Mouse (Mus musculus): ENCODE results near the gene Lin7a. TPM values are rescaled to one million over a fixed set of nuclear protein-coding genes. Genes with fewer than 3 reads are reported as not detected.

Lin7a gene
- polyA plus RNA-seq, 1 experiment from 2014 or later, result 25.9 TPM

DNA sequence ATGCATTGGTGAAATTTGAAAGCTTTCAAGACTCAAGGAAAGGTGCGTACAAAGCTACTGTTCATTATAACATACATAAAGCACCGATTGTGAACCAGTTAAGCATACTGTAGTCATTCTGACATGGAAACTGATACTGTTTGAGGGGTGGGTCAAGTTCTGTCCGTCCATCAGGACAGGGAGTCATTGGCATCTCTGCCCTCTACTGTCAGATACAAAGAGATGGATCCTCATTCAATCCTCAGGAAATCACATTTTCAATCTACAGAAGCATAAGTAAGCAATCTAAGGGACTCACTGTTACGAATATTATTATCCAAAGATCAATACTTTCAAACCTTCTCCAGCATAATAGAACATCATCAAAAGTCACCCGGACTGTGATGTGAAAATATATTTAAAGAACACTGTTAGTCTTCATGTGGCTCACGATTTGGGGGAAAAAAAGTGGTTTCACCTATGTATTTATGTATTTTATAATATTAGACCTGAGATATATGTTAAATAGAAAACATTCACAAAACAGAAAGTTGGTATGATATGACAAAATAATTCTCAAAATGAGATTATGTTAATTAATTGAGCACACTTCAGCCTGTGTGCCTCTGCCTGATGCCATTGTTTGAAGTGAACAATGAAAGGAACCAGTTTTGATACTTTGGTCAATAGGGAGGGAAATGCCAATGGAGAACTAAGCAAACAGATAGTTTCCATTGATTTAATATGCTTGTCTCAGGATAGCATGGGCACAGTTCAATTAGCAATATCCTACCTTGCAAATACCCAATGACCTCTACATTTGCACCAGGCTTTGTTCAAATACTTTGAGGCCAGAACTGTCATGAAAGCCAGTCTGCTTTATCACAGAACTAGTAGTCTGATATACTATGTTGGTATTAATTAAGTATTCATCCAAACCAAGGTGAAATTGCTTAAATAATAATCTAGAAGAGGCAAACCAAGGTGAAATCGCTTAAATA, 36.8 kb upstream of the Lin7a start:
- ATAC-seq (ENCODE audit: low FRiP score) (no peak), DNase-seq (ENCODE audit: low spot score) (no peak)
- Histone ChIP-seq H3K4me2 (replicated peaks; ENCODE audit: low read depth, low read length) (no peak overlapping the region), H3K36me3 (ENCODE audit: control insufficient read depth, insufficient read depth, low read length) (no peaks in the 10 kb centered on the region), H3K27ac (ENCODE audit: low read depth, low read length) (no peak overlapping the region), H3K9me3 (ENCODE audit: control insufficient read depth, low read length) (no peaks in the 10 kb centered on the region), H3K27me3 (ENCODE audit: control insufficient read depth, insufficient read depth, low read length) (no peaks in the 10 kb centered on the region), H3K4me1 (replicated peaks; ENCODE audit: control insufficient read depth, insufficient read depth, low read length) (no peaks in the 10 kb centered on the region), H3K4me3 (ENCODE audit: low read depth, low read length) (no peak overlapping the region), H3K9ac (ENCODE audit: low read depth, low read length) (no peak overlapping the region)
- WGBS, result 88% methylated on average over 7 of the region's 7 CpGs

DNA sequence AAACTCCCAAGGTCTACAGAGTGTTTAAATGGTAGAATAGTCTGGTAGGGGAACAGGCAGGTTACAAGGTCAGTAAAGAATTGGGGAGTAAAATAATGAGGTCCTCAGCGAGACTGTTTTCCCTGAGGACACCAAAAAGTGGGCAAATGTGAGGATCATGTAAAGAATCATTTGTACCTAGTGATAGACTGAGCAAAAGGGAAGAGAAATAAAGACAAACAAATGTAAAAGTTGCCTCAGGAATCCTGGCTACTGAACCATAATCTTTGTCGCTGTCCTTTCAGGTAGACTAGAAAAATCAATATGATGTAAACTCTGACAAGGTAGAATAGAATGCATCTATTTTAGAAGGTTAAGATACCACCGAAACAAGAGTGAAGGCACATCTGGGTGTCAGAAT, 36.0 kb upstream of the Lin7a start:
- H3K9ac ChIP-seq (ENCODE audit: low read depth, low read length), result no peak overlapping the region
- no peak for ATAC-seq (ENCODE audit: low FRiP score)
- no peaks in the 10 kb centered on the region for H3K27me3 ChIP-seq (ENCODE audit: control insufficient read depth, insufficient read depth, low read length)
- no peaks in the 10 kb centered on the region for H3K36me3 ChIP-seq (ENCODE audit: control insufficient read depth, insufficient read depth, low read length)
- H3K4me1 ChIP-seq (replicated peaks; ENCODE audit: control insufficient read depth, insufficient read depth, low read length), result no peaks in the 10 kb centered on the region
- WGBS, result 94% methylated on average over 3 of the region's 3 CpGs
- H3K27ac ChIP-seq (ENCODE audit: low read depth, low read length), result no peak overlapping the region
- no peak for DNase-seq (ENCODE audit: low spot score)
- H3K4me3 ChIP-seq (ENCODE audit: low read depth, low read length), result no peak overlapping the region
- no peak overlapping the region for H3K4me2 ChIP-seq (replicated peaks; ENCODE audit: low read depth, low read length)
- H3K9me3 ChIP-seq (ENCODE audit: control insufficient read depth, low read length), result no peaks in the 10 kb centered on the region

DNA sequence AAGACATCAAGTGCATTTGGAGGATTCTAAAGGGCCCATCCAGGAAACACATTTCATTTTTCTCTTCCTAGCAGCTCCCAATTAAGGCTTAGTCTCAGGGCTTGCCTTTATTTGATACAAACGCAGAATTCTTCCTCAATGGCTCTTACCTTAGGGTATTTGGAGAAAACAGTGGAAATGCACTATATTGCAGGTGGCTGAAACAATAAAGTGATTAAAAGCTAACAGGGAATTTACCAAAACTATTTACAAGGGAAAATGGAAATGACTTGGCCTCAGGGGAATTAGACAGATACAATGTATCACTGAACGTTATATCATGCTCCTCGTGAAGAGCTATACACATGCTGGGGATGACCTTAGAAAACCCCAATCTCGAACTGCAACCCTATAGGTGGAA, 35.3 kb upstream of the Lin7a start:
- Histone ChIP-seq H3K9ac (ENCODE audit: low read depth, low read length) (no peak overlapping the region), H3K27me3 (ENCODE audit: control insufficient read depth, insufficient read depth, low read length) (no peaks in the 10 kb centered on the region), H3K4me3 (ENCODE audit: low read depth, low read length) (no peak overlapping the region)

DNA sequence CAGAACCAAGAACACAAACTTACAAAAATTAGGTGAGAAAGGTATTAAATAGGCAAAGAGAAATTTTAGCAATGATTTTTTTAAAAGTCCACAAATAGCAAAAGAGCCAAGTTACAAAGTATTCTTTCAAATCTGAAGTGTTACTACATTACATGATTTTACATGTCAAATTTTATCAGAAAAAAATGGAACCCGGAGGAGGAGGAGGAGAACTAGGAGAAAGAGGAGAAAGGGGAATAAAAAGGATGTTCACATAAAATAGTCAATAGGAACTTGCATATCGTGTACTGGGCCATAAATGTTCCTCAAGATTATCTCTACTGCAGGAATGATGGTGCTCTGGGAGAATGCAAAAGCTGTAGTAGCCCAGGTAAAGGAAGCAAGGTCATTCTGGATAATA, 34.4 kb upstream of the Lin7a start:
- no peak for ATAC-seq (ENCODE audit: low FRiP score)
- no peaks in the 10 kb centered on the region for H3K4me1 ChIP-seq (replicated peaks; ENCODE audit: control insufficient read depth, insufficient read depth, low read length)
- H3K9ac ChIP-seq (ENCODE audit: low read depth, low read length), result no peak overlapping the region
- no peak overlapping the region for H3K4me3 ChIP-seq (ENCODE audit: low read depth, low read length)
- 81% methylated on average over 2 of the region's 2 CpGs for WGBS
- H3K36me3 ChIP-seq (ENCODE audit: control insufficient read depth, insufficient read depth, low read length), result no peaks in the 10 kb centered on the region
- H3K27ac ChIP-seq (ENCODE audit: low read depth, low read length), result no peak overlapping the region
- no peaks in the 10 kb centered on the region for H3K9me3 ChIP-seq (ENCODE audit: control insufficient read depth, low read length)
- H3K4me2 ChIP-seq (replicated peaks; ENCODE audit: low read depth, low read length), result no peak overlapping the region
- DNase-seq (ENCODE audit: low spot score), result no peak
- no peaks in the 10 kb centered on the region for H3K27me3 ChIP-seq (ENCODE audit: control insufficient read depth, insufficient read depth, low read length)

More for the DNA sequence above, 35.3 kb upstream of the Lin7a start:
- no peak for DNase-seq (ENCODE audit: low spot score)
- H3K36me3 ChIP-seq (ENCODE audit: control insufficient read depth, insufficient read depth, low read length), result no peaks in the 10 kb centered on the region
- no peak overlapping the region for H3K27ac ChIP-seq (ENCODE audit: low read depth, low read length)
- no peak overlapping the region for H3K4me2 ChIP-seq (replicated peaks; ENCODE audit: low read depth, low read length)
- no peaks in the 10 kb centered on the region for H3K9me3 ChIP-seq (ENCODE audit: control insufficient read depth, low read length)
- 82% methylated on average over 4 of the region's 4 CpGs for WGBS
- no peak for ATAC-seq (ENCODE audit: low FRiP score)
- H3K4me1 ChIP-seq (replicated peaks; ENCODE audit: control insufficient read depth, insufficient read depth, low read length), result no peaks in the 10 kb centered on the region

DNA sequence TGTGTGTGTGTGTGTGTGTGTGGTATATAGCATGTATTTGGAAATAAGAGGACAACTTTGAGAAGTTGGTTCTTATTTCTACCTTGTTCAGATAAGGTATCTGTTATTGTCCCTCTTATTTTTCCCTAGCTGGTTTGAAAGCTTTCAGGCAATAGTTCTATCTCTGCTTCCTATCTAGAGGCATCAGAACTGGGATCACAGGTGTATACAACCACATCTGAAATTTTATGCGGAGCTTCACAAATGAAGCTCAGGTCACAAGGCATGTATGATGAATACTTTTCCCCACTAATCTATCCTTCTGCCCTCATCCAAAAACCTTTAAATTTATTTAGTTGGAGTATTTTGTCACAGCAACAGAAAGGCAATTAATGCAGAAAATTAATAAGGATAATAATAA, 33.8 kb upstream of the Lin7a start:
- DNase-seq (ENCODE audit: low spot score) (no peak), ATAC-seq (ENCODE audit: low FRiP score) (no peak)
- Histone ChIP-seq H3K36me3 (ENCODE audit: control insufficient read depth, insufficient read depth, low read length) (no peaks in the 10 kb centered on the region), H3K4me1 (replicated peaks; ENCODE audit: control insufficient read depth, insufficient read depth, low read length) (no peaks in the 10 kb centered on the region), H3K4me3 (ENCODE audit: low read depth, low read length) (no peak overlapping the region), H3K4me2 (replicated peaks; ENCODE audit: low read depth, low read length) (no peak overlapping the region), H3K27ac (ENCODE audit: low read depth, low read length) (no peak overlapping the region), H3K27me3 (ENCODE audit: control insufficient read depth, insufficient read depth, low read length) (no peaks in the 10 kb centered on the region), H3K9me3 (ENCODE audit: control insufficient read depth, low read length) (no peaks in the 10 kb centered on the region), H3K9ac (ENCODE audit: low read depth, low read length) (no peak overlapping the region)
- whole genome bisulfite sequencing, result 95% methylated on average over 1 of the region's 1 CpGs

DNA sequence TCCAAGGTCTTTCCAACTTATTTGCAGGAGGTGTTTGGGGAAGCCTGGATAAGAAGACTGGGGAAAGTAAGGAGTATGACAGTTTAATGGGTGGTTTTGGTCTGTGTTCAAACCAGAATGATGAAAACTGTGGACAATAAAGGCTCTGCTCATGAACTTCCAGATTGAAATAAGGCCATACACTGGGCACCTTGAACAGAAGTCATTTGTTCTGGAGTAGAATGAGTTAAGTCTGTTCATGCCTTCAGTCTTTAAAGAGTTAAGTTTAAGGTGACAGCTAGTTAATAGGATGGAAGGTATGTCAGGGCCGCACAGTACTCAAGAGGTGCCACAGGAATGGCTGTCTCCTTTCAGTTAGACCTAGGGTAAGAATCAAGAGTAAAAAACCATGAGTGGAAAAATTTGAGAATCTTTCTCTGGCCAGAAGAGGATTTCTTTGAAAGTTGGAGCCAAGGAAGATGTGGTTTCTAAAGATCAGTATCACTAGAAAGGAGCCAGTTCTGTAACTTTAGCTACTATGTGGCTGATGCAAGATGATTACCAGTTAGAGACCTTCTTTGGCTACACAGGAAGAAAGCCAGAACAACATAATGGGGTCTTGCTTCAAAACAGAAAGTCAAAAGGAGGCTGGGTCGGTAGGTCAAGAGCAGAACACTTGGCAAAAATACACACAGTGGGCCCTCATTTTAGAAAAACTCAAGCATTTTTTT, 33.2 kb upstream of the Lin7a start:
- DNase-seq (ENCODE audit: low spot score) (no peak), ATAC-seq (ENCODE audit: low FRiP score) (no peak)
- Histone ChIP-seq H3K27ac (ENCODE audit: low read depth, low read length) (no peak overlapping the region), H3K9ac (ENCODE audit: low read depth, low read length) (no peak overlapping the region), H3K4me3 (ENCODE audit: low read depth, low read length) (no peak overlapping the region), H3K36me3 (ENCODE audit: control insufficient read depth, insufficient read depth, low read length) (no peaks in the 10 kb centered on the region), H3K4me2 (replicated peaks; ENCODE audit: low read depth, low read length) (no peak overlapping the region), H3K4me1 (replicated peaks; ENCODE audit: control insufficient read depth, insufficient read depth, low read length) (no peaks in the 10 kb centered on the region), H3K9me3 (ENCODE audit: control insufficient read depth, low read length) (no peaks in the 10 kb centered on the region), H3K27me3 (ENCODE audit: control insufficient read depth, insufficient read depth, low read length) (no peaks in the 10 kb centered on the region)
- 84% methylated on average over 2 of the region's 2 CpGs for WGBS

DNA sequence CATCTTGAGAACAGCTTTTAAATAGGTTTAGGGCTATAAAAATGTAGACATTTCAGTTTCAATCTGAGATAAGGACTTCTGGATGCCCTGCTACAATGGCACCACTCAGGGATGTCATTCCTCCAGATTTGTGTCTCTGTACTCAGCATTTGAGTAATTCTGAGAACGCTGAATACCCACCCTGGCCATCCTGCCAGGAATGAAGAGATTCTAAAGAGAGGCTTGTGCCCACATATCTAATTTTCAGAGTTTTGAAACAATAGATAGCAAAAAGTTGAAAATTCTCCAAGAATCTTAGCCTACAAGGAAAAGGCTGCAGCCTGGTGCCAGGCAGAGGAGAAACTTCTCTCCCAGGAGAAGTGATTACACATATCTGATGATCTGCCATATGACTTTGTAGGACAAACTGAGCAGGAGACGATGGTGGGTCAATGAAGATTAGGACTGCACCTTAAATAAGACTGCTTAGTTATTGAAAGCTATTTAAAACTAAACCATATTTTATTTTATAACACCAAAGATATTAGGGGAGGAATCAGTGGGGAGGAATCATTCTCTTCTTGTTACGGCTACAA, 32.5 kb upstream of the Lin7a start:
- WGBS, result 73% methylated on average over 3 of the region's 3 CpGs

DNA sequence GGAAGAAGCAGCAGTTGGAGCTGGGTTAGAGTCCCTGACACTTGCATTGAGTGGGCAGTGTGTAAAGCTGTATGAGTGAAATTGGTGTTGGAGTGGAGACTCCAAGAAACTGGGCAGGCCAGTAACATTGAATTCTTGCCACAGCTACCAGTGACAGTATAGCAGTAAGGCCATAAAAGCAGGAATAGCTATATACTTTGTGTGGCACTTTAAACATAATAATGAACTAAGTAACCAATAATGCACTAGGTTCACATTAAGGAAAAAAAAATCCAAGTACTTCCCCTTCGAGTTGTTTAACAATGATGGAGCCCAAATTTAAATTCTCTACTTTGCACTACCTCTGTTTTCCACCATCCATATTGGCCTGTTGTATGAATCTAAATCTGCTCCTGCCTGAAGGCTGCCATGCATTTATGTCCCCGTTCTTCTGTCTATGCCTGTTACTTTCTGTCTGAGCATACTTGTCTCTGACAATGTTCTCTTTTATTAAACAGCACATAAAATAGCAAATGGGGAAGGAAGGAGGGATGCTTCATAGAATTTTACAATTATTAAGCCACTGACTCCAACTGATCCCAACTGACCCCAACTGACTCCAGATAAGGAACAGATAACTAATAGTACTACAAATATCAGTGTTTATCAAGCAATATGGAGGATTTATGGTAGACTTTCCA, 31.7 kb upstream of the Lin7a start:
- Histone ChIP-seq H3K9ac (ENCODE audit: low read depth, low read length) (no peak overlapping the region), H3K4me2 (replicated peaks; ENCODE audit: low read depth, low read length) (no peak overlapping the region), H3K36me3 (ENCODE audit: control insufficient read depth, insufficient read depth, low read length) (no peaks in the 10 kb centered on the region), H3K9me3 (ENCODE audit: control insufficient read depth, low read length) (no peaks in the 10 kb centered on the region), H3K4me3 (ENCODE audit: low read depth, low read length) (no peak overlapping the region), H3K27me3 (ENCODE audit: control insufficient read depth, insufficient read depth, low read length) (no peaks in the 10 kb centered on the region), H3K27ac (ENCODE audit: low read depth, low read length) (no peak overlapping the region), H3K4me1 (replicated peaks; ENCODE audit: control insufficient read depth, insufficient read depth, low read length) (no peaks in the 10 kb centered on the region)
- ATAC-seq (ENCODE audit: low FRiP score), result no peak
- 86% methylated on average over 2 of the region's 2 CpGs for WGBS
- no peak for DNase-seq (ENCODE audit: low spot score)

More for the DNA sequence above, 32.5 kb upstream of the Lin7a start:
- Histone ChIP-seq H3K27ac (ENCODE audit: low read depth, low read length) (no peak overlapping the region), H3K4me3 (ENCODE audit: low read depth, low read length) (no peak overlapping the region), H3K27me3 (ENCODE audit: control insufficient read depth, insufficient read depth, low read length) (no peaks in the 10 kb centered on the region), H3K36me3 (ENCODE audit: control insufficient read depth, insufficient read depth, low read length) (no peaks in the 10 kb centered on the region), H3K9me3 (ENCODE audit: control insufficient read depth, low read length) (no peaks in the 10 kb centered on the region), H3K4me1 (replicated peaks; ENCODE audit: control insufficient read depth, insufficient read depth, low read length) (no peaks in the 10 kb centered on the region), H3K4me2 (replicated peaks; ENCODE audit: low read depth, low read length) (no peak overlapping the region), H3K9ac (ENCODE audit: low read depth, low read length) (no peak overlapping the region)
- DNase-seq (ENCODE audit: low spot score), result no peak
- ATAC-seq (ENCODE audit: low FRiP score), result no peak
